Mouse (Mus musculus): ENCODE results near the gene Rtl8a. TPM values are rescaled to one million over a fixed set of nuclear protein-coding genes. Genes with fewer than 3 reads are reported as not detected.
"Not testable (repeated sequence)": the region's sequence is repeated elsewhere in the genome, so short reads cannot be mapped to it uniquely, and the experiment has no call there.

Rtl8a gene
- polyA plus RNA-seq, 1 experiment from 2014 or later, result 93.5 TPM

DNA sequence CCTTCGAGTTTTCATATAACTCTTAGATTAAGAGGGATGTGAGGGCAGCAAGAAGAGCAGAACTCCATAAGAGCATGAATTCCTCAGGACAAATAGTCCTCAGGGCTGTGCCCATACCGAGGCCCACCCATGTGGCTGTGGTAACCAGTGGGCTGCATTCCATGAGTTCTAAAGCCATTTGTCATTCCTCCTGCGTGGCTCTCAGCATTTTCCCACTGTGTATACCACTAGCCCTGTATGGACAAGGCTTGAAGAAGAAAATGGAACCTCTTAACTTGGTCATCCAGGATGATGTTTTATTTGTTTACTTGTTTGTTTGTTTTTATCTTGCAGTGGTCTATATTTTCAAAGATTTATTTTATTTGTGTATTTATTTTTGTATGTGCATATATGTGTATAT, 5.4 kb downstream of the Rtl8a start:
- not testable (repeated sequence) for H3K27ac ChIP-seq; ATAC-seq (ENCODE audit: borderline replicate concordance, extremely low read depth, low FRiP score, low TSS enrichment); H3K4me1 ChIP-seq; H3K27me3 ChIP-seq; H3K9ac ChIP-seq; H3K36me3 ChIP-seq; H3K9me3 ChIP-seq; H3K4me3 ChIP-seq; H3K4me2 ChIP-seq
- WGBS, result 47% methylated on average over 3 of the region's 3 CpGs

DNA sequence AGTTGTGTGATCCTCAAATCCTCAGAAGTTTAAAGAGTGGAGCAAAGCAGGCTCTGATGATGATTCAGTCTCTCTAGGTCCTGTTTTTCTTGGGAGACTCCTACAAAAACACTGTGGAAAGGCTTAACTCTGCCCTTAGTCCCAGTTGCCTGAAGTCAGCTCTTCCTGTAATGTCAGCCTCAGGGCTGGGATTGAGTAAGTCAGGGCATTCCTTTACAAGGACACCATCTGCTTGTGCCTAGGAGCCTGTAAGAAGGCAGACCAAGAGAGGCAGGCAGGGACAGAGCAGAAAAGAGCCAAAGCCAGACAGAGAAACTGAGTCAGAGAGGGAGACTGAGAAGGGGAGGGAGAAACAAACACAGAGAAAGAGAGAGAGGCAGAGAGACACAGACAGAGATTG, 32.1 kb downstream of the Rtl8a start:
- H3K9ac ChIP-seq; H3K4me1 ChIP-seq; H3K27ac ChIP-seq; H3K36me3 ChIP-seq; H3K27me3 ChIP-seq; H3K9me3 ChIP-seq; H3K4me3 ChIP-seq; H3K4me2 ChIP-seq; ATAC-seq (ENCODE audit: borderline replicate concordance, extremely low read depth, low FRiP score, low TSS enrichment): not testable (repeated sequence)

DNA sequence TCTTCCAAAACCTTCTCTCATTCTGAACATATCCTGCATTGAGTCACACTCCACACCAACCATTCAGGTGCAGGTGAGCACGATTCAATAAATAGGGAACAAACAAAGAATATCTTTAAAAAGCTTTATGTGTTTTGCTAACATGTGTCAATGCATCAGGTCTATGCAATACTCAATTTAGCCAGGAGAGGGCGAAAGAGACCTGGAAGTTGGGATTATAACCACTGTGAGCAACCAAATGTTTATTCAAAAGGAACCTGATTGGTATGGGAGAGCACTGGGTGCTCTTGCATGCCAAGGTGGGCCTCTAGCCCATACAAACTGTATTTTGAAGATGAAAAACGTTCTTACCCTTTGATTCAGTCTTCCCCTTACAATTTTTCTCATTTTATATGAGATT, 32.9 kb downstream of the Rtl8a start:
- Histone ChIP-seq H3K36me3 (no peaks in the 10 kb centered on the region), H3K9ac (no peak overlapping the region), H3K4me1 (no peaks in the 10 kb centered on the region), H3K27ac (no peak overlapping the region), H3K4me3 (no peak overlapping the region), H3K9me3 (no peaks in the 10 kb centered on the region), H3K4me2 (no peak overlapping the region), H3K27me3 (no peaks in the 10 kb centered on the region)
- 3% methylated on average over 3 of the region's 3 CpGs for WGBS
- ATAC-seq (ENCODE audit: borderline replicate concordance, extremely low read depth, low FRiP score, low TSS enrichment), result no peak

DNA sequence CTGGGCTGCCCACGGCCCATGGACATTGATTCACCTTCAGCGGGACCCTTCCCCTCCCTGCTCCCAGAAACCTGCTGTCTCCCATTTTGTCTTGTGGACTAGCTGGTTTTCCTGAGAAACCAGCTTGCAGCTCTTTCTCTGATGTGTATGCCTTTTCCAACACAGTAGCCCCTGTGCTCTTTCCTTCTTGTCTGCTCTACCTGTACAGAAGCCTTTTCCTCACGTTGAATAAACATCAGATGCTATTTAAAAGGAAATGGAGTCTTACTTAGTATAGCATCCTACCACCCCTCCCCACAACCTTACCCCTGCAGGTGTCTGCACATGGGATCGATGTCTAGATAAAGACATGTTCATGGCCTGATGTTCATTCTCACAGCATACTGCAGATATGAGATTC, 34.6 kb downstream of the Rtl8a start, which contains the start of gene Gm14597:
Gm14597 (minus strand) TSS at position 101 of the 400 bp plus-strand sequence.
- WGBS, result 76% methylated on average over 3 of the region's 4 CpGs
- H3K27me3 ChIP-seq; H3K4me1 ChIP-seq; H3K9me3 ChIP-seq; H3K27ac ChIP-seq; H3K36me3 ChIP-seq; ATAC-seq (ENCODE audit: borderline replicate concordance, extremely low read depth, low FRiP score, low TSS enrichment): not testable (repeated sequence)
- H3K4me2 ChIP-seq, result peak within 1 kb of the TSS; percentile 64
- H3K9ac ChIP-seq, result peak within 1 kb of the TSS; percentile 42
- peak within 1 kb of the TSS; percentile 45 for H3K4me3 ChIP-seq

DNA sequence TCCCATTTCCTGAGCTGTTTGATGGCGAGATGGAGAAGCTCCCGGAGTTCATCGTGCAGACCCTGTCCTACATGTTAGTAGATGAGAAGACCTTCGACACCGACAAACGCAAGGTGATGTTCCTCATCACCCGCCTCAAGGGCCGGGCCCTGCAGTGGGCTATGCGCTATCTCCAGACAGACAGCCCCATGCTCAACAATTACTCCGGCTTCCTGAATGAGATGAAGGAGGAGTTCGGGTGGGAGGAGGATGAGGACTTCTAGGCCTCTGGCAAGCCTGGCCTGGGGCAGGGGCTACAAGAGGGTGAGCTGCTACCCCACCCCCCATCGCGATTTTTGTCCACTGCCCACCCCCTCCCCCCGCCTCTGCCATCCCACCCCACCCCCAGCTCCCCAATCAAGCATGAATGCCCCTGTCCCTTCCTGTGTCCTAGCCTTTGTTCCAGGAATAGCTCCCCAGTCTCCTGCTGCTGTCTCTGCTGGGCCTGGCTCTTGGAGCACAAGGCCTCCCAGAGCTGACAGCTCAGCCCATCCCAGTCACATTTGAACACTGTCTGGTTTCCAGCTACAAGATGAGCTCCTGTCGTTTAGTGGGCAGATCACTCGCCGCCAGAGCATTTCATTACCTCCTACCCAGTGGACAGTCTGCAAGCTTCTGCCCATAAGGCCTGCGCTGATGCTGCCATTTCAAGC, 35.2 kb downstream of the Rtl8a start:
- Histone ChIP-seq H3K4me3 (peak overlapping the region; percentile 45), H3K4me1 (no peaks in the 10 kb centered on the region), H3K9ac (peak overlapping the region; percentile 42), H3K27me3 (no peaks in the 10 kb centered on the region), H3K9me3 (no peaks in the 10 kb centered on the region), H3K36me3 (no peaks in the 10 kb centered on the region), H3K27ac (no peak overlapping the region; the same call in 1 of the 2 replicates), H3K4me2 (peak overlapping the region; percentile 64)
- peak; percentile 56; the same call in 1 of the 2 replicates for ATAC-seq (ENCODE audit: borderline replicate concordance, extremely low read depth, low FRiP score, low TSS enrichment)
- 33% methylated on average over 15 of the region's 18 CpGs for WGBS

DNA sequence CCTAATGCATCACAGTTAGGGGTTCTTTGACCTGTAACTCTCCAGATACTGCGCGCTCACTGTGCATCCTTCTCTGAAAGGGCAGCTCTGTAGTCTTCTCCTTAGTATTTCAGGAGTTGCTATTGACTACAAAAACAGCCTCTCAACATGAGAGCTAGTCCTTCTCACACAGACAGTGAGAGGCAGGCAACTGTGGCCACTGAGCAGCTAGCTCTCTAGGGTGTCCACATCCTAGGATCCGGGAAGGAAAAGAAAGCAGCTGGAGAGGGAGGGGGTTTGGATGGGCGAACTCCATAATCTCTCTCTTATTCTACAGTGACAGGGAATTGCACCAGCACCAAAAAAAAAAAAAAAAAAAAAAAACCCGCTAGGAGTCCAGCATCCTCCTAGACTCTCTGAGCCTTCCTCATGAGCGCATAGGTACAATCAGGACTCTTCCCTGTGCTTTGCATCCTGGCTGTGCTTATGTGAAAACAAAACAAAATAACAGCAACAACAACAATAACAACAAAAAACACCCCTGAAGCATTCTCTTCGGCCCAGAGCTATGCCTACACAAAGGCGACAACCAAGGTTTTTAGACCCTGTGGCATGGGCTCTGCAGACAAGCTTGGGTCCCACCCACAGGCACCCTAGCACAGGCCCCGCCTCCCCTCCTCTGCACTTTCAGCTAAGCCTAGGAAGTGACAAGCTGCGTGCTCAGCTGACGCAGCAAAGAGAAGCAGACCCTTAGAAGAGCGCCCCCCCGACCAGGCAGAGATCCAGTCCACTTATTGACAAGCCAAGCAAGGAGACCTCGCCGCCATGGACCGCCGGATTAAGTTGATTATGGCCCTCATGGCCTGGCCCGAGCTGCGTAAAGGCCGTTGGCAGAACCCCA, 36.0 kb downstream of the Rtl8a start, which contains the start of gene Rtl8c:
Rtl8c (plus strand) TSS at position 791 of the 880 bp plus-strand sequence.
- Histone ChIP-seq H3K4me1 (no peaks in the 10 kb centered on the region), H3K27ac (no peak within 1 kb of the TSS; the same call in 1 of the 2 replicates)
- WGBS, result 25% methylated on average over 20 of the region's 20 CpGs

DNA sequence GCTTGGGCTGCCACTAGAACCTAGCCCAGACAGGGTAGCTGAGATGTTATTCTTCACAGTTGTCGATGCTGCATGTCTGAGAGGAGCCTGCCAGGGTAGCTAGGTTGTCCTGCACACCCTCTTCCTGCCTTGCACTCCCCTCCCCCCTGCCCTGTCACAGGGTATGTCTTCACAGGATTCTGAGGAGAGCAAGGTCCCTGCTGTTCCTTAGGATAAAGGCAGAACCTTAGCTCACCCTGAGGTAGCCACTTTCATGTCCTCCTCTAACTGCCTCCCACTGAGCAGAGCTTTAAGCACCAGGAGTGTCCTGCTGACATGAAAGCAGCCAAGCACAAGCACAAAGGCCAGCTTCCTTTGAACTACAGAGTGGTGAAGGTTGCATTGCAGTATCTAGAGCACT, 37.3 kb downstream of the Rtl8a start:
- H3K27ac ChIP-seq; H3K27me3 ChIP-seq; H3K9ac ChIP-seq; H3K36me3 ChIP-seq; H3K4me2 ChIP-seq; H3K4me3 ChIP-seq; H3K4me1 ChIP-seq; ATAC-seq (ENCODE audit: borderline replicate concordance, extremely low read depth, low FRiP score, low TSS enrichment); H3K9me3 ChIP-seq: not testable (repeated sequence)
- 15% methylated on average over 1 of the region's 1 CpGs for WGBS

More for the DNA sequence above, 36.0 kb downstream of the Rtl8a start, which contains the start of gene Rtl8c:
- H3K27me3 ChIP-seq, result no peaks in the 10 kb centered on the region
- no peaks in the 10 kb centered on the region for H3K36me3 ChIP-seq
- H3K9me3 ChIP-seq, result no peaks in the 10 kb centered on the region
- H3K4me3 ChIP-seq, result peak within 1 kb of the TSS; percentile 45
- peak within 1 kb of the TSS; percentile 64 for H3K4me2 ChIP-seq
- peak; percentile 95 for ATAC-seq (ENCODE audit: borderline replicate concordance, extremely low read depth, low FRiP score, low TSS enrichment)
- H3K9ac ChIP-seq, result peak within 1 kb of the TSS; percentile 42

DNA sequence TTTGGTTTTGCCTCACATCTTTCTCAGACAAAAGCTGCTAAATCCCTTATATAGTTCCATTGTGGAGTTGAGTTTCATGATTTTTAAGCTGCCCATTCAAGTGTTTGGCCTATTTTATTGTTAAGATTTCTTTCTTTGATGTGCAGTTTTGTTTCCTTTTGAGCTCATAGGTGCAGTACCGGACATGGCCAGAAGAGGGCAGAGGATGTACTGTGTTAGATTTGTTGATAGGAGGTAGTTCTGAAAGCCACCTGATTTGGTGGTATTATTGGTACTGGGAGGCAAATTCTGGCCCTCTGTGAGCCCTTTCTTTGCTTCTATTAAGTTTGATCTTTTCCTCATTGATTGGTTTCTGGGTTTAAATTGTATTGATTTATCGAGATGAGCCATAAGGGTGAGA, 43.5 kb downstream of the Rtl8a start:
- H3K4me1 ChIP-seq; H3K27ac ChIP-seq; H3K4me2 ChIP-seq; H3K9ac ChIP-seq; H3K27me3 ChIP-seq; H3K9me3 ChIP-seq; ATAC-seq (ENCODE audit: borderline replicate concordance, extremely low read depth, low FRiP score, low TSS enrichment); H3K4me3 ChIP-seq; H3K36me3 ChIP-seq: not testable (repeated sequence)
- 45% methylated on average over 2 of the region's 2 CpGs for WGBS

Other genes starting within 250 kb of the Rtl8a start
- gene Etd, start 208.8 kb downstream of the Rtl8a start, polyA plus RNA-seq (2015; fragmentation: Nextera tagmentation; extraction: Ambion mirVana), result not detected in 2 replicates
- gene Rtl8c, start 35.6 kb downstream of the Rtl8a start, polyA plus RNA-seq (2015; fragmentation: Nextera tagmentation; extraction: Ambion mirVana), result 33.2 and 35.3 TPM in 2 replicates
- not detected in 2 replicates for gene Gm14597, start 34.7 kb downstream of the Rtl8a start, polyA plus RNA-seq (2015; fragmentation: Nextera tagmentation; extraction: Ambion mirVana)
- 76.0 and 84.2 TPM in 2 replicates for gene Rtl8b, start 26.7 kb upstream of the Rtl8a start, polyA plus RNA-seq (2015; fragmentation: Nextera tagmentation; extraction: Ambion mirVana)
- gene 4930502E18Rik, start 81.1 kb upstream of the Rtl8a start, polyA plus RNA-seq (2015; fragmentation: Nextera tagmentation; extraction: Ambion mirVana), result 0.10 TPM in 1 of 2 replicates, not detected in the other
- not detected in 2 replicates for gene 1700013H16Rik, start 114.1 kb upstream of the Rtl8a start, polyA plus RNA-seq (2015; fragmentation: Nextera tagmentation; extraction: Ambion mirVana)
- not detected in 2 replicates for gene Zfp36l3, start 132.7 kb upstream of the Rtl8a start, polyA plus RNA-seq (2015; fragmentation: Nextera tagmentation; extraction: Ambion mirVana)
- gene Xlr, start 154.0 kb upstream of the Rtl8a start, polyA plus RNA-seq (2015; fragmentation: Nextera tagmentation; extraction: Ambion mirVana), result 1.5 and 1.7 TPM in 2 replicates

Measured in lung, embryonic 15.5 days (tissue).